Mouse (Mus musculus) skeletal muscle tissue, adult 2 months (tissue): Measurements from ENCODE around the gene Ccdc47.
"Not testable (repeated sequence)": the region's sequence is repeated elsewhere in the genome, so short reads cannot be mapped to it uniquely, and the experiment has no call there.

Experiments used
- DNase-seq: peaks from one replicate; pipeline ENCODE4 v3.0.0-alpha.2; 2012; ENCODE audit warnings: low read depth, low spot score

The Ccdc47 gene

DNA sequence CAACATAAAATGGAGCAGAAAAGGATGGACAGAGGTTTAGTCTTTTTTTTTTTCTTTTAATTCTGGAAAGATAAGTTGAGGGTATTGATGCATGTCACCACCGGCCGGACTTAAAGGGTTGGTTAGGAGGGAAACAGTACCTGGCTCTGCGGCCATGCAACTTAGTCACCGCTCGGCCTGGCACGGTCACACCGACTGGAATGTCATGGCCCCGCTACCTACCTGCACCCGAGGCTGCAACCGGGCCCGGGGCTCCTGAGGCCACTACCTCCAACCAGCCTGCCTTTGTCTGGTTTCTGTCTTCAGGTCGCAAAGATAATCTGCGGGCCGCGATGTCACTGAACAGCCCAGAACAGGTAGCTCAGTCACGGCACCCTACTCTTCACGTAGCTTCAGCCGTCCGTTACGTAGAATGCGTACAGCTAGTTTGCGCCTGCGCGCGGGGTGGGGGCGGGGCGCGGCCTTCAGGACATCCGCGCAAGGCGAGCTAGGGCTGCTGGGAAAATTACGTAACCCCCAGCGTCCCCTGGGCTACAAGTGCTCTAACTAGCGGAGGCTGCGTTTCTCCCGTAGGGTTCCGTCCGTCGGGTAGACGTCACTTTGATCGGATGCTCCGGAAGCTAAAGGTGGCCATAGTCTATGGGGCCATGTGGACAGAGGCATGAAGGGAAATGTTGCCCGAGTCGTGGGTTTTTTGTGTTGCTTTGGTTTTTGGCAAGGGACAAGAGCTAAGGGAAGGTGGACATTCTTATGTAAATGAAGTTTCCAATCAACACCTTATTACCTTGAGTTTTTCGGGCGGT, at the start of gene Ccdc47:
Ccdc47 (minus strand) TSS at position 418 of the 803 bp plus-strand sequence.
- DNase-seq = peak; percentile 100

DNA sequence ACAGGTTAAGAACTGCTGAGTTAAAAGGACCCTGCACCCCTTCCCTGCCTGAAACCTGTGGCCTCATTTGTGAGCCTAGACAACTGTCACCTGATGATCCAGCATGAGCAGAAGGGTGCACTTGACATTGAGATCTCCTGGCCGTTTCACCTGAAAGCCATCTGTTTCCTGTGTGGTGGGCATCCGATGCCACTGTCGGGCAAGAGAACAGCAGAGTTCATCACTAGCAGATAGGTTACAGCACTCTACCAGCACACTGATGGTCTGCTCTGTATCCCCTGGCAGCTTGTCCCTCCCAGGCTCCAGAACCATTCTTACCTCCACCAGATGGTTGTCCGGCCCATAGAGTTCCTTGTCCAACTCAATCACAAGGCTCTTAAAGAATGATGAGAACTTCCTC, 49.4 kb upstream of the Ccdc47 start:
- DNase-seq = no peak

DNA sequence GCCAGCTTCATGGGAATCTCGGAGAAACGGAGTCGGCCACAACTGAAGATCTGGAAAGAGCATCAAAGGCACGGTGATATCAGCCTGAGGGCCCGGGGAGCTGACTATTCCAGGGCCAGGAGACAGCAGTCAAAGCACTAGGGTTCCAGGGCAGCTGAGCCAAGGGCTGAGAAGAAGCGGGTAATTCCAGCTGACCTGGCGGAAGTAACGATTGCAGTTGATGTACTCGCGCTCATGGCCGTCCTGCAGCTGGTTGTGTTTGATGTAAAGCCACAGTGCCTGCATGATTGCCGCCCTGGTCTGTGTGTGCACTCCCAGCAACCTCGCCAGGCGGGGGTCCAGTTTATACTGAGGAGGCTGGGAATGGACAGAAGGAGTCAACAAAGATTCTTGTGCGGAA, 48.8 kb upstream of the Ccdc47 start:
- DNase-seq = no peak

DNA sequence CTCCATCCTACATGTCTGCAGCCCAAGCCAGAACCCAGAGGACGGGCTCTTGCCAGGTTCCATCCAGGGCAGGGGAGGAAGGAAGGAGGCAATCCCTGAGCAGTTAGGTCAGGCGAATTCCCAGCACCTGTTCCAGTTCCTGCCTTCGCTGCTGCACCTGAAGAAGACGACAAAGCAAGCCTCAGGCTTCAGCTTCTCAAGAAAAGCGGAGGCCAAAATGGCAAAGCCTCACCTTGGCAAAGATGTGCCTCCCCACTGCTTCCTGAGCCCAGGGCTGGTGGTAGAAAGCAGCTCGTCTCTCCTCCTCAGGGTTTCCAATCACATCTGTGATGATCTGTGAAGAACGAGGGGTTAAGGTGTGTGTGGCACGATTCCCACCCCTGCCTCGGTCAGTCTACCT, 47.8 kb upstream of the Ccdc47 start:
- no peak for DNase-seq

DNA sequence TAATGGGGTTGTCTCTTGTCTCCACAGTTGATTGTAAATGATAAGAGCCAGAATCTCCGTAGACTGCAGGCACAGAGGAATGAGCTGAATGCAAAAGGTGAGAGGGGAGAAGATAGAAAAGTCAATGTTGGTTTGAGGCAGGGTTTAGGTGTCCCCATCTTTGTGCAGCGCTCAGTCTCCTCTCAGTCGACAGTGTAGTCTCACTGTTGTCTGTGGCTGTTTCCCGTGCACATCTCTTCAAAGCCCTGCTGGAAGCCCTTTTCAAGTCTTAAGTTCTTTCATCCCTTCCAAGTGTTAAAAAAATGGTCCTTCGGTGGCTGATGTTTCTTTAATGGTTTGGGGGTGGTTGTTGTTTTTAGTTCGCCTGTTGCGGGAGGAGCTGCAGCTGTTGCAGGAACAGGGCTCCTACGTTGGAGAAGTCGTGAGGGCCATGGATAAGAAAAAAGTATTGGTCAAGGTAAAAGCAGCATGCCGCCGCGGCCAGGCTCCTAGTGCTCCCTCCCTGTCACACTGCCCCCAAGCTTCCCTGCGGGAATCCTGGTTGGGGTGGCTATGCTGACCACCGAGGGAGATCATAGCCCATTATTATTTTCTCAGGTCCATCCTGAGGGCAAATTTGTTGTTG, 44.8 kb upstream of the Ccdc47 start:
- no peak for DNase-seq

DNA sequence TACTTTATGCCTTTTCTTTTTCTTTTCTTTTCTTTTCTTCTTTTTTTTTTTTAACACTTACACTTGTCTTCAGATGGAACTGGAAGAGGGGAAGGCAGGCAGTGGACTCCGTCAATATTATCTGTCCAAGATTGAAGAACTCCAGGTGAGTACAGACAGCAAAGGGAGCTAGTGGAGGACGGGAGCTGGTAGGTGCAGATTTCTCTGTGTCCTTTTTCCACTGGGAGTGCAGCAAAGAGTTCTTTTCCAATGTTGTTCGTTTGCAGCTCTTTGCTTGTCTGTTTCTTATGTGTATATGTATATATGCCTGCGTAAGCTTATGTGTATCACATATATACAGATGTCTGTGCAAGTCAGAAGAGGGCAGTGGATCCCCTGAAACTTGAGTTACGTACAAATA, 40.6 kb upstream of the Ccdc47 start:
- DNase-seq = no peak

DNA sequence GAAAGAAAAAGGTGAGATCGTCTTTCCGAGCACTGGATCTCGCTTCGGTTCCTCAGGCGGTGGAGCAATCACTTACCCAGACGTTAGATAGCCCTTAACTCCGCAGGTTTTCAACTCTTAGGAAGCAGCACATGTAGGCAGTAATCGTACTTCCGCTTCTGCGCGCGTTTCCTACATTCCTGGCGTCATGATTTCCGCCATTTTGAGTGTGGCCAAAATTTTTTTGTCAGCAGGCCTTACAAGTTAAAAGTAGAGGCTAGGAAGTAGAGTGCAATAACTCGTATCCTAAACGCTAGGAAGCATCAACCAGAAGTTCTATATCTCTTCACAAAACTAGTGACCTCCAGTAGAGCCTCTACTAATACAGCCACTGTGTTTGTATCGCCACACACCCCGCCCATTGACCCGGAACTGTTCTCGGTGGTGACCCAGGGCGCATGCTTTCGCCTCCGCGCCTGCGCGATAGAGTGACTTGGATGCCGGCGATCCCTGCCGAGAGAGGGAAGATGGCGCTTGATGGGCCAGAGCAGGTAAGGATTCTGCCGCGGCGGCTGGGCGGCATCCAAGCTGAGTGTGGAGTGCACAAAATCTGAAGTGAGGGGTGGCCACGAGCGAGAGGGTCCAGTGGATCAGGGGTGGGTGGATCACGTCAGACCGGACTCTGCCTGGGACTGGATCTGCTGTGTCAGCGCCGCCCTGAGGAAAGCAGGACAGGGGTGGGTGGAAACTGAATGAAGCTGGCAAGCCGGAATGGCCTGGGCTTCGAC, 39.7 kb upstream of the Ccdc47 start, which contains the start of the genes Ftsj3 and Psmc5:
Ftsj3 (minus strand) TSS at position 395 of the 767 bp plus-strand sequence.
Psmc5 (plus strand) TSS at position 470 of the 767 bp plus-strand sequence.
- DNase-seq = peak; percentile 91

DNA sequence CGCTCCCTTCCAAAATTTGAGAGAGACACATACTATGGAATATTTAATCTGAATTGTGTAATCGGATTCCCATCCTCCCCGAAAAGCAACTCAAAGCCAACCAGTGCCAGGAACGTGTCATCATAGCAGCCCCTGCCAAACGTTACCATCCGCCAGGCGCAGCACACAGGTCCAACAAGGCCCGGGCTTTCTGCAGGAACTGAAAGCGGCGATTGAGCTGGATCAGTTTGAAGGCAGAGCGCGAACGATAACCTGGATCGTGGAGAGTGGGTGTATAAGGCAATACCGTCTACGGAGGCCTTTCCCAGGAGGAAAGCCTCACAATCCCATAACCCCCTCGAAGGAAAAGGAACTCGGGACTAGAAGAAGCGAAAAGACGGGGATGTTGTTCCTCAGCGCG, 39.0 kb upstream of the Ccdc47 start:
- DNase-seq = no peak

DNA sequence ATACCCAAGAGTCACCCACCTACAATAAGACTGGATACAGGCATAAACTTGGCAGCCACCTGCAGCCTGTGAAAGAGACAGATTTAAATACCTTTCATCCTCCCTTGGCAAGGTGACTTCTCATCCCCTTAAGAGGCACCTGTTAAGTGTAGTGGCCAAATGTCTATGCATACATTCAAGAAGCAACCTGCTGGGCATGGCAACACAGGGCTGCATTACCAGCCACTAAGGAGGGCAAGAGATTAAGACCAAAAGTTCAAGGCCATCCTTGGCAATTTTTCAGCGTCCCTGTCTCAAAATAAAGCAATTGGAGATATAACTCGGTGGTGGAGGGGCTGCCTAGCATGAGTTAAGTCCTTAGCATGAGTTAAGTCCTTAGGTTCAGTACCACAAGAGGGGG, 38.6 kb upstream of the Ccdc47 start:
- DNase-seq = no peak

DNA sequence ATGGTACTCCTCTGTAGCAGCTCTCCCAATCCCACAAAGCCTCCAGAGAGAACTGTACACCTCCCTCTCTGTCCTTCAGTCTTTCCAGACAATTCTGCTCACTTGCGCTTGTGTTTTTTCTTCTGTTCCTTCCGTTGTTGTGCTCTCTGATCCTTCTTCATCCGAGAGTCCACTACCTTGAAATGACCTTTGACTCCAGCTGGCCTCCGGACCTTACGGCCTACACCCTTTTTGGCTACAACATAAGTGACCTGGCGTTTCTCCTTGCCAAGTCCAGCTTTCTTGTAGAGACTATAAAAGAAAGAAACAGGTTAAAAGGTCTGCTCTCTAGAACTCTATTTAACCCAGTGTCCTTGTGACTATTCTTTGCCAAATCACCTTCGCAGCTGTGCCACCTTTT, 33.2 kb upstream of the Ccdc47 start:
- no peak for DNase-seq

DNA sequence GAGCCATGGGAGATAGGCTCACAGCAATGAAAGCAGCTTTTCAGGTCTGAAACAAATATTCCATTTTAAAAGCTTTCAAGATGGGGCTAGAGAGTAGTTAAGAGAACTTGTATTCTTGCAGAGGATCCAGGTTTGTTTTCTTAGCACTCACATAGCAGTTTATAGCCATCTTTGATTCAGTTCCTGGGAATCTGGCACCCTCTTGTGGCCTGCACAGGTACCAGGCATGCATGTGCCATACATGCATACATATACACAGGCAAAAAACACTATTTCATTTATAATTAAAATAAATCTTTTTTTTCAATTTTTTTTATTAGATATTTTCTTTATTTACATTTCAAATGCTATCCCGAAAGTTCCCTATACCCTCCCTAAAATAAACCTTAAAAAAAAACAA, 30.7 kb upstream of the Ccdc47 start:
- no peak for DNase-seq

DNA sequence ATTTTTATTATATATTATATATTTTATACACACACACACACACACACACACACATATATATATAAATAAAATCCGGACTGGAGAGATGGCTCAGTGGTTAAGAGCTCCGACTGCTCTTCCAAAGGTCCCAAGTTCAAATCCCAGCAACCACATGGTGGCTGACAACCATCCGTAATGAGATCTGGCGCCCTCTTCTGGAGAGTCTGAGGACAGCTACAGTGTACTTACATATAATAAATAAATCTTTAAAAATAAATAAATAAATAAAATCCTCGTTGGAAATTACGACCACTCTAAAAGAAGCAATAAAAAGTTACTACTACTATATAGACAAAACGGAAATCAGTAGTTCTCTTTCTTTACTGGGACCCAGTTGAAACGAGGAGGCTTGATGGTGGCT, 17.8 kb upstream of the Ccdc47 start:
- not testable (repeated sequence) for DNase-seq

DNA sequence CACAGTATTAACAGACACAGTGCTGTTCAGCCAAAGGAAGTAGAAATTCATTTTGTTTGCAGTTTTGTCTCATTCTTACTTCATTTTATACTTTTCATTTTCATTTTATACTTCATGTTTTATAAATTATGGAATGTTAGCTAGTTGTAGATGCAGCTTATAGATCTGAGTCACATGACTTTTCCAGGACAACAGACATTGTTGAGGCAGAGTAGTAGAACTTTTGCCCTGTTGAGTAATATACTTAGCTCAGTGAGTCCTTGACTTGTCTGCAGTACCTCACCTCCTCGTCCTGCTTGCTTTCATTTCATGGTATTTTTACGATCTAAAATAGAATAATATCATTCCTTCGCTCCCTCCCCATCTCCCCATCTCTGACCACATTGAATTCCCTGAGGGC, 4.5 kb upstream of the Ccdc47 start:
- no peak for DNase-seq

DNA sequence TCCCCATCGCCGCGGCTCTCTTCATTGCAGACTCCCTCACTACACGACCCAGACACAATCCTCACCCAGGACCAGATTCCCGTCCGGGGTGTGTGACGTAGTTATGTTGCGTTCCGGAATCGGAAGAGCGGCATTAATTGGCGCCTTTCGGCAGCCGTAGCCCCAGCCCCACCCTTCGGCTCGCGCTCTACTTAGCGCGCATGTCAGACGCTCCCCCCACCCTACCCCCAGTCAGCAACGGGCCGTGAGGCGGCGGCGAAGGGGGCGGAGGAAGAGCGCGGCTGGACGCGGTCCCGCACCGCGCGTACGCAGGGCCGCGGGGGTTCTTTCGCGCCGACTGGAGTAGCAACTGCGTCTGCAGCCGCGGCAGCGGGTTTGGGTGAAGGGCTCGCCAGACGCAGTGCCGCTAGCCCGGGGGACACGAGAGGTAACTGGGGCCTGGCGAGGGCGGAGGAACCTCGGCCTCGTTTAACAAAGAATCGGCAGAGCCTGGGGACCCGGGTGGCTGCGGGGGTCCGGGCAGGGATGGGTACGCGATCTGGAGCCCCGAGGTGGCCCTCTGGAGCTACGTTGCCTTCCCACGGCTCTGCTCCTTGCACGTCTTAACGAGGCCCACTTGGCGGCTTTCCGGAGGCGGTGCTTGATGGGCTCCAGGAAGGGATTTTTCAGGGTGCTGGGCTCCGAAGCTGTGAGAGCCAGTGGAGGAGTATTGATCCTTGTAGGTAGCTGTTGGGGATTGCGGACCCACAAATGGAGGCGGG, 766 bp upstream of the Ccdc47 start, which contains the start of gene Ddx42:
Ddx42 (plus strand) TSS at position 197 of the 761 bp plus-strand sequence.
- peak; percentile 97 for DNase-seq

DNA sequence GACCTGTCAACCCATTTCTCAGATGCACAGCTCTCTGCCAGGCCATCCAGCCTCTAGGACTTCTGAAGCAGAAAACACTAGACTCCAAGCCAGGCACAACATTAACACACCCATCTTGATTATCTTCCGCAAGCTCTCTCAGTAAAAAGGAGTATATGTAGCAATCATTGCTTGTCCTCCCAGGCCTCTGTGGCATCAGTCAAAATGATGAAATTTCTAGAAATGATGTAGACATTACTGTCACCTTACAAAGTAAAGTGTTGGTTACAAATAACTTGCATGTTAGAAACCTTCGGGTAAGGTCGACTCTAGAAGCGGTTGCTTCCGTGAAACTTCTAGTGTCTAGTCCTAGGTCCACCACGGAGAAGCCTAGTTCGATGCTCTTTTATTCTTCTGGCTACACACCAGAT, 689 bp downstream of the Ccdc47 start:
- DNase-seq = no peak

DNA sequence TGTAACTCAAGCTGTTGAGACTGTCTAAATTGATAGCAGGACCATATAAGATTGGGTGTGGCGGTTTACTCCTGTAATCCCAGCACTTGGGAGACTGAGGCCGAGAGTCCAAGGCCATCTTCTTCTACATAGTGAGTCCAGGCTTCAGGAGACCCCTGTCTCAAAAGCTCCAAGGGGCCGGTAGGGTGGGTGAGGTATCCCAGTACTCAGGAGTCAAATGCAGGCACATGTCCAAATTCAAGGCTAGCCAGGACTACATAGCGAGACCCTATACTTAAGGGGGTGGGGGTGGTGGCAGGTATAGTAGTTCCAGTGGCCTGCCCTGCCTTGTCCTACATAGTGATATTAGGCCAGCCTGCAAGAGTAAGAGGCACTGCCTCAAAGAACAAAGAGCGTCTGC, 1.3 kb downstream of the Ccdc47 start:
- no peak for DNase-seq

DNA sequence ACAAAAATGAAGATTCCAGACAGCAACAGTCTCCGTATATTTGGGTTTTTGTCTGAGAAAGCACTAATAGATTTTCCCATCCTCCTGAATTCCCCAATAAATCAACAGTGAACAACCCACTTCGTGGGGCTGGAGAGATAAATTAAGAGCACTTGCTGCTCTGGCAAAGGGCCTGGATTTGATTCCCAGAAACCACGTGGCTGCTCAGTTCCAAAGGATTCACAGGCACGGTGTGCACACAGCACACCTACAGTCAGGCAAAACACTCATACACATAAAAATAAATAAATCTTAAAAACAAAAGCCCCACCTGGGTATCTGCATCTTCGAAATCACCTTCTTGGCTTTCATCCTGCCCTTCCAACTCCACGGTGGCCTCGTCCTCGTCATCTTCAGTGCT, 3.4 kb downstream of the Ccdc47 start:
- DNase-seq = no peak

DNA sequence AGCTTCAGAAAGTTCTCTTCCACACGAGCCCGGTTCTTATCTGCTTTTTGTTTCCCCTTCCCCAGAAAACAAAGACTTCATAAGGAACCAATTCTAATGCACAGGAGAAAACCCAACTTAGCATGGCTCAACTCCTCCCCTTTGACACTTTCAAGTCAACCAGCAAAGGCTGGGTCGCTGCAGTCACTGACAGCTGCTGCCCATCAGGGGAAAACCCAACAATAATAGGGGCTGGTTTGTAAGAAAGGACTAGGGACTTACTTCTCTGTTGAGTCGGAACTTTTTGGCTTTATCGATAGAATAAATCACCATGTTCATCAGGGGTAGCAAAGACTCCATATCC, 14.1 kb downstream of the Ccdc47 start, which contains the start of gene Strada:
Strada (minus strand) TSS at position 46 of the 343 bp plus-strand sequence.
- no peak for DNase-seq

DNA sequence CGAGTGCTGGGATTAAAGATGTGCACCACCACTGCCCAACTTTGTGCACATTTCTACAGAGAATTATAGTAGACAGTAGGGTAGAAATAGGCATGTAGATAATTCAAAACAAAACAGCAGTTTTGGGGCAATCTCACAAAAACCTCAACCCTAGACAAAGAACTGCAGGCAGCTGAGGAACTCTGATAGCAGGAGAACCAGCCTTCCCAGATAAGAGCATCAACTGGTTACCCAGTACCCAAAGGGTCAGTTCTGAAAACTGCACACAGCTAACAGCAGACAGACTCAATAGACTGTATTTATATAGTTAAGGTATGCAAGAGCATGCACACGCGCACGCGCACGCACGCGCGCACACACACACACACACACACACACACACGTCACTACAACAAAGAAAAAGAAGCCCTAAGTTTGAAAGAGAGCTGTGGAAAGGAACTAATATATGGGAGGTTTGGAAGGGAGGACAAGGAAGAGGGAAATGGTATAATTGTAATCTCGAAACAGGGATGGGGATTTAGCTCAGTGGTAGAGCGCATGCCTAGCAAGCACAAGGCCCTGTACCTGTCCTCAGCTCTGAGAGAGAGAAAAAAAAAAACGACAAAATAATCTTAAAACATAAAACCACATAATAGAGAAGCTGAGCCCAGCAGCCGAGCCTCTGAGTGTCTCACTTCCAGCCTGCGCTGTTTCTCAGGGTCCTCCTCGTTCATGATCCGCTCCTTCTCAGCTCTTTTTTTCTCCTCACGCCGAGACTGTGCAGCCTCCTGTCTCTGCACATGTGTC, 14.6 kb downstream of the Ccdc47 start:
- no peak for DNase-seq

DNA sequence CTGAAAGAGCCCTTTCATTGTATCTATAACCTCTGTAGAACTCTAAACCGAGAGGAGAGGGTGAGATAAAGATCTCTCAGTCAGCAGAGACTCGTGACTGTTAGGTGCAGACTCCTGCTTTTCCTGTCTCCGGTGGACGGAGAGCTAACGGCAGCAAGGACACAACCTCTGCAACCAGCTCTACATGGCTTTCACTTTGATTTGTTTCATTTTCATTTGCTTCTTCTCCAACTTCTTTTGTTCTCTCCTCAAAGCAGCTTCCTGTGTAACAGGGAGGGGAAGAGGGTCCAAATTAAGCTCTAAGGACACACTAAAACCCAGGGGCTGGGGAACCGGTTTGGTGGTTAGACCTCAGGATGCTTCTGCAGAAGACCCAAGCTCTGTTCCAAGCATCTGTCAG, 15.4 kb downstream of the Ccdc47 start:
- no peak for DNase-seq

DNA sequence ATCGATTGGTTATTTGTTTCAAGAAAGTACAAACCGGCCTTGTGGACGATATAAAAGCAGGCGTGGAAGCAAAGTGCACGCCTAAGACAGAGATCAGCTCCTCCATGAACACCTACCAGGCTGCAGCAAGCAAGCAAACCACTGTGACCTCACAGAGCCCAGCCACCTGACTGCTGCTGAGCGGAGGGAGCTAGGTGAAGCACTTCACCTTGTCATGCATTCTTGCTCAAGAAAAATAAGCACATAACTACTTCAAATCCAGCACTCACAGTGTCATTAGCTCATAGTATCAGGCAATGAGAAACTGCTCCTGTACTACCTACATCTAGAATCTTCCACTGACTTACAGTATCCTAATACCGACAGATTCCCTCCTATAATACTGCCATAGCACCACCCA, 16.1 kb downstream of the Ccdc47 start:
- not testable (repeated sequence) for DNase-seq
